Mouse (Mus musculus) embryonic fibroblast, embryonic 13.5 days (primary cell): ENCODE measurements at regions not wholly inside any gene's neighbourhood (a gene's known extent, or its start where the extent isn't known, plus 50 kb on each side); places are given as distances from the start of the nearest gene placed in this dataset.

ENCODE experiments used
- H3K27ac ChIP-seq: 2 replicates; pipeline ENCODE4 v1.5.1; 2012; ENCODE audit warnings: low read length, control low read depth, inconsistent platforms; ENCODE audit not compliant: insufficient read depth
- H3K4me1 ChIP-seq: 2 replicates; pipeline ENCODE4 v1.6.1; 2011; ENCODE audit warnings: low read length; ENCODE audit not compliant: control insufficient read depth, insufficient read depth
- H3K4me3 ChIP-seq: 2 replicates; pipeline ENCODE4 v1.5.1; 2011; ENCODE audit warnings: mild to moderate bottlenecking, control low read depth, low read length; ENCODE audit not compliant: insufficient read depth
- CTCF ChIP-seq: IDR thresholded peaks from 2 replicates; pipeline ENCODE4 v1.5.1; 2011; ENCODE audit warnings: mild to moderate bottlenecking, control low read depth, low read length, moderate library complexity, borderline replicate concordance; ENCODE audit not compliant: insufficient read depth
- POLR2A ChIP-seq: IDR thresholded peaks from 2 replicates; pipeline ENCODE4 v1.6.1; 2011; ENCODE audit warnings: low read depth, mild to moderate bottlenecking, control low read depth, low read length, moderate library complexity

DNA sequence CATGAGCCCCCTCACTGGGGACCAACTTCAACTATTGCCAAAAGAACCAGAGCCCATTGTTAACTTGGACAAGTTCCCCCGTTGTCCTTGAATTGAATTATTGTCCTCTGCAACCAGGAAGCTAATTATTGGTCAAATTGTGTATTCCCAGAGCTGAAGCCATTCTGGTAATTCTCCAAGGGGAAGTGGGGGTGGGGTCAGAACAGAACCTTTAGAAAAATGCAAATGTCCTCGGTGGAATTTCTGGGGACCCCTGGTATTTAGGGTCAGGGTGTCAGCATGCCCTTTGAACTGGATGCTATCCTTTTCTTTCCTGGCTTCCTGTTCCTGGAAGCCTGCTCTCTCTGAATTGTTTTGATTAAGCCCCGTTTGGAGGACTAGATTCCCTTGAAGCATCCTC lies 312.7 kb upstream of the Dynlrb2 start:
- H3K4me1 ChIP-seq = no peaks in the 10 kb centered on the region
- H3K4me3 ChIP-seq = no peak overlapping the region
- no peak for TF ChIP-seq CTCF
- no peak for TF ChIP-seq POLR2A
- H3K27ac ChIP-seq = no peak overlapping the region

DNA sequence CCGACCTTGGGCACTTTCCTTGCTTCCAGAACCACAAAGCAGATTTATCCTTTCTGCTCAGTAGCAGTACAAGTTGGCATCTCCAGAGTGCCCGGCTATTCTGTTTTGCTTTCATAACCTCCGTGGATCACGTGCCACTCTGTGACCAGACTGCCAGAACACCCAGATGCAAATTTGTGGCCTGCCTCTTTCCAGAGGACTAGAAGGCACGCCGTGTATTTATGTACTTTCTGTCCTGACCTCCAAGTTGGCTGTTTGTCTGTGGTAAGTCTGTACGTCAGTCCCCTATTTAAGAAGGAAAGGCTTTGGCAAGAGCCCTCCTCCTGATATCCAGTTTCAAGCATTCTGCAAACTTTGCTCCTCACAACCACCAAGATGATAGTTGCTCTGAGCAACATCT lies 319.6 kb upstream of the Dynlrb2 start:
- H3K4me3 ChIP-seq = no peak overlapping the region
- TF ChIP-seq POLR2A (no peak), CTCF (no peak)
- H3K4me1 ChIP-seq = no peaks in the 10 kb centered on the region
- H3K27ac ChIP-seq = no peak overlapping the region

GRCm38 (mm10) chr8:116184241-116184640 lies 320.5 kb upstream of the Dynlrb2 start:
- Histone ChIP-seq H3K27ac (no peak overlapping the region), H3K4me3 (no peak overlapping the region), H3K4me1 (no peaks in the 10 kb centered on the region)
- TF ChIP-seq POLR2A (no peak), CTCF (no peak)

- no peaks in the 10 kb centered on the region for H3K4me1 ChIP-seq
- no peak overlapping the region for H3K27ac ChIP-seq
- TF ChIP-seq POLR2A (no peak), CTCF (no peak)
- no peak overlapping the region for H3K4me3 ChIP-seq
These were observed 326.8 kb upstream of the Dynlrb2 start for GRCm38 (mm10) chr8:116177946-116178345.

DNA sequence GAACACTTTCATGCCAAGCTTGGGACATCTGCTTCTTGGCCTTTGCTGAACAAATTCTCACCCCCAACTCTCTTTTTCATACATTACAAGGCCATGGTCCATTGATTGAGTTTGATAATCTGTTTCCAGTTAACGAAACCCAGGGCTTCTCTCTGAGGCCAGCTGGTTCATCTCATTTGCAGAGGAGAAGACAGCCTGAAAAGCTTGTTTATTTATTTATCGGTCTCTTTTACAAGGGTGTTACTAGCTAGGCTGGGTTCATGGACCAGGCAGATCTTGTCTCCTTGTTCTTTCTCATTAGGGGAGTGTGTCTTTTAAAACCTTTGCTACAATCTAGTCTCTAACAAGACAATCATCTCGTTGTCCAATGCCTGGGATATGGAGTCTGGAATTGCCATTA lies 329.9 kb upstream of the Dynlrb2 start:
- Histone ChIP-seq H3K27ac (no peak overlapping the region), H3K4me1 (no peaks in the 10 kb centered on the region), H3K4me3 (no peak overlapping the region)
- TF ChIP-seq POLR2A (no peak), CTCF (no peak)

DNA sequence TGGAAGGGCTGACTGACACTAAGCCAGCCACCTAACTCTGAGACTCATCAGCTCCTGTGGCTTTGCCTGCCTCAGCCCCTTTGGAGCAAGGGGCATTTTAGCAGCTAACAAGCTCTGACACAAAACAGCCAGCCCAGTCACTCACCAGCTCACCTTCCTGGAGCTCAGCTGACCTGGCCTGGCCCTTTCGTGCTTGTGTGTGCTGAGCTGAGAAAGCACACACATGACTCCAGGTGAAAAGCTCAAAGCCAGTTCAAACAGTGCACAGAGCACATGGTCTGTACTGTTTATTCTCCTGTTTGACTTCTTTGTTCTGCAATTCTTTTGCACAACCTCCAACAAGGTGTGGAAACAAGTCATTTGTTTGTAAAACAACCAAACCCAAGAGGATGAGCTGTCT lies 330.8 kb upstream of the Dynlrb2 start:
- no peak for TF ChIP-seq CTCF
- no peak for TF ChIP-seq POLR2A
- Histone ChIP-seq H3K4me1 (no peaks in the 10 kb centered on the region), H3K27ac (no peak overlapping the region), H3K4me3 (no peak overlapping the region)

- no peak for TF ChIP-seq CTCF
- no peak overlapping the region for H3K27ac ChIP-seq
- H3K4me3 ChIP-seq = no peak overlapping the region
- no peaks in the 10 kb centered on the region for H3K4me1 ChIP-seq
These were observed 336.9 kb upstream of the Dynlrb2 start for GRCm38 (mm10) chr8:116167874-116168273.

DNA sequence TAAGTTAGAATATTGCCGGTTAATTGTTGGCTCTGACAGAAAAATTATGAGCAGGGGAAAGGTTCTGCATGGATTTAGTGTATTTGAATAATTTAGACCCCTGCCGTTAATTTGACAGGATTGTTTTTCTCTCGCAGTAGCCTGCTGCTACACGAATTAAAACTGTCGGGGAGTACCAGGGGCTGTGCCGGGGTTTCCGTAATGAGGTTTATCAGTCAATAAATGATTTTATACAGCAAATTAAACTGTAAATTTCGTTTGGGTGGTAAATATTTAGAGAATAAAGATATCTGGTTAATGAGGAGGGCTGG lies 339.8 kb upstream of the Dynlrb2 start:
- TF ChIP-seq POLR2A = no peak
- no peak for TF ChIP-seq CTCF
- no peak overlapping the region for H3K4me3 ChIP-seq
- H3K4me1 ChIP-seq = no peaks in the 10 kb centered on the region
- H3K27ac ChIP-seq = no peak overlapping the region

GRCm38 (mm10) chr8:116164190-116164988 lies 340.4 kb upstream of the Dynlrb2 start:
- TF ChIP-seq CTCF (no peak), POLR2A (no peak)
- Histone ChIP-seq H3K27ac (no peak overlapping the region), H3K4me3 (no peak overlapping the region), H3K4me1 (no peaks in the 10 kb centered on the region)

DNA sequence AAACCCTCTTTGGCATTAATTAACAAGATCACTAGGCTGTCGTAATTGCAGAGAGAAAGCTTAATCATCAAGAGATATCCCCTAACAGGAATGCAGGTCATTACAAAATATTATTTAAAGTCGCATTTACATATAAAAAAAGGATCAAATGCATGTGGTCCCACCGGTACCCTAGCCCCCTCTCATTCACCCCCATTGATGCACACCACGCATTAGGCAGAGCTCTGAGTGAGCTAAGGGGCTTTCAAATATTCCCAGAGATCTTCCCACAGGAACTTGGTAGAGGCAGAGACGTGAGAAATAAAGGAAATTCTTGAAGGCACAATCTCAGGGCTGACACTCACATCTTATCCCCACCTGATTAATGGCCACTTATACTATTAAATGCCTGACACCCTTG lies 343.8 kb upstream of the Dynlrb2 start:
- TF ChIP-seq CTCF (no peak), POLR2A (no peak)
- no peak overlapping the region for H3K4me3 ChIP-seq
- H3K4me1 ChIP-seq = no peaks in the 10 kb centered on the region
- H3K27ac ChIP-seq = no peak overlapping the region

DNA sequence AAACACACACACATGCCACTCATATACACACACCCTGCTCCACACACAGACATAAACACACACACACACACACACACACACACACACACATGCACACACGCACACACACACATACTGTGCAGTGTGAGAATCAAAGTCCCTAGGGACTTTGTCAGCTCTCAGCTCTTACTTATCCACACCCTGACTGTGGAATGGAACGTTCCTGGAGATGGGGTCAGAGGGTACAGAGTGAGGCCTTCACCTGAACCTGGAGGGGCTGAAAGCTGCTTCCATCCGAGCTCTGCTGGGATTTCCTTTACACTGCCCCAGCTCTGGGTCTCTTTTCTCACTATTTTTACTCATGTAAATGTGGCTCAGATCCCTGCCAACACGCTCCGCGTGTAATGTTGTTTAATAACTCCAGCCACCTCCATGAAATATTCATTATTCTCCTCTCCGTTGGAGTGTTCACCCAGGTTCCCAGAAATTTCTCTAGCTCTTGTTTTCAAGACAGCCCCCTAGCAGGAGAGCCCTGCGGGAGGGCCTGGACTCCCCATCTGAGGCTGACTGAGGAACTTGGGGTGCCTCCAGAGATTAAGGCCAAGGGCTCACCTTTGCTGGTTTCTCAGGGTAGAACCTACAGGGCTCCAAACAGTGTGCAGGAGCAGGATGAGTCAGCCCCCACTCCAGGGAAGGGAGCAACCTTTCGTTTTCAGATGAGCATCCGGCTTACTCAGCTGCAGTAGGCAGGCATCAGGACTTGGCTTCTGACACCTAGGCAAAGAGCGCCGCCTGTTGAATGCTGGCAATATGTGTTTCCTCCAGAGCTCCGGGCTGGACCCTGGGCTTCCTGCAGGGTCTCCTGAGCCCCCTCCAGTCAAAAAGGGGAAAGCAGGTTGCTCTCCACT lies 360.8 kb upstream of the Dynlrb2 start:
- no peak overlapping the region for H3K27ac ChIP-seq
- no peak overlapping the region for H3K4me3 ChIP-seq
- TF ChIP-seq CTCF (peak; percentile 68; the same call in 1 of the 2 replicates), POLR2A (no peak)
- H3K4me1 ChIP-seq = no peaks in the 10 kb centered on the region
